Mouse (Mus musculus): ENCODE measurements around the gene Sh3glb1. TPM values are rescaled to one million over a fixed set of nuclear protein-coding genes. Genes with fewer than 3 reads are reported as not detected.

Gene Sh3glb1
- polyA plus RNA-seq, 1 experiment from 2014 or later: 119 TPM

DNA sequence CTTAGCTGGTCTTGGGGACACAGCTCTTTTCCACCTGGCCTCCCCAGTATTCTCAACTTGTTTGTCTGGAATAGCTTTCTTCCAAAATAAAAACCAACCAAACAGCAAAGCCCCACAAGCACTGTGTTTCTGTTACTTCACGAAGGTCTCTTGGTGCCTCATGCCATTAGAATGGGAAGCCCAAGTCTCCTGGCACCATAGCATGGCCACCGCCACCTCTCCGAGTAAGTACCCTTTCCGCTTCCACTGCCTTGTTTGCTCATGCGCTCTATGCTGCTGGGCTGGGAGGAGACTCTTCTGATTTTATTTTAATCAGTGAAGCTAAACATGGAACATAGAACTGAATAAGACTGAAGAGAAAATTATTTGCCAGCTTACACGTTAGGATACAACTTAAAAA lies 2.3 kb downstream of the Sh3glb1 start:
- H3K27me3 ChIP-seq (ENCODE audit: control insufficient read depth, insufficient read depth, low read depth, low read length): no peaks in the 10 kb centered on the region
- H3K9ac ChIP-seq (ENCODE audit: low read length): no peak overlapping the region
- no peaks in the 10 kb centered on the region for H3K36me3 ChIP-seq (ENCODE audit: control insufficient read depth, insufficient read depth, low read length)
- WGBS: 83% methylated on average over 6 of the region's 6 CpGs
- H3K9me3 ChIP-seq (ENCODE audit: control insufficient read depth, low read length): no peaks in the 10 kb centered on the region
- H3K4me1 ChIP-seq (replicated peaks; ENCODE audit: control insufficient read depth, insufficient read depth, low read length): peaks cover 26% of the 10 kb centered on the region
- no peak overlapping the region for H3K4me3 ChIP-seq (ENCODE audit: low read length)
- ATAC-seq (ENCODE audit: low read depth): no peak
- H3K4me2 ChIP-seq (ENCODE audit: low read depth, low read length): peak overlapping the region; percentile 33
- no peak overlapping the region for H3K27ac ChIP-seq (ENCODE audit: low read length)

DNA sequence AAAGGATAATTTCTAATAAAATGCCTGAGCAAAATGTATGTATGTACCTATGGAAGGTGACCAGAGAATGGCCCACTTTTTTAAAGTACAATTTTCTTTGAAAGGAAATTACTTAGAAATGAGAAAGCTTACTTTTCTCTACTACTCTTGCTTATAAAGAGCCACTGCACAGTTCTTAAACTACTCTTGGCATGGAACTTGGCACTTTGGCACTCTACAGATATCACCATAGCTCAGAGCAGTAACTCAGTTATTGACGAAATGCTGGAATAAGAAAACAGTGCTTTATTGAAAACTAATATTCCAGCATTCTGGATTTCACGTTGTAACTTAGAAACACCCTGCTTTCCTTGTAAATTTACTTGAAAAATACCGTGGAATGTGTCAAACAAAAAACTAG lies 3.0 kb downstream of the Sh3glb1 start:
- H3K4me3 ChIP-seq (ENCODE audit: low read length): no peak overlapping the region
- no peak overlapping the region for H3K9ac ChIP-seq (ENCODE audit: low read length)
- ATAC-seq (ENCODE audit: low read depth): no peak
- no peaks in the 10 kb centered on the region for H3K9me3 ChIP-seq (ENCODE audit: control insufficient read depth, low read length)
- H3K27ac ChIP-seq (ENCODE audit: low read length): no peak overlapping the region
- no peaks in the 10 kb centered on the region for H3K27me3 ChIP-seq (ENCODE audit: control insufficient read depth, insufficient read depth, low read depth, low read length)
- H3K36me3 ChIP-seq (ENCODE audit: control insufficient read depth, insufficient read depth, low read length): 0 out of 2 replicates have a peak, but pooled peaks cover 2% of the 10 kb centered on the region
- peaks cover 26% of the 10 kb centered on the region for H3K4me1 ChIP-seq (replicated peaks; ENCODE audit: control insufficient read depth, insufficient read depth, low read length)
- H3K4me2 ChIP-seq (ENCODE audit: low read depth, low read length): no peak overlapping the region
- whole genome bisulfite sequencing: 72% methylated on average over 3 of the region's 3 CpGs

DNA sequence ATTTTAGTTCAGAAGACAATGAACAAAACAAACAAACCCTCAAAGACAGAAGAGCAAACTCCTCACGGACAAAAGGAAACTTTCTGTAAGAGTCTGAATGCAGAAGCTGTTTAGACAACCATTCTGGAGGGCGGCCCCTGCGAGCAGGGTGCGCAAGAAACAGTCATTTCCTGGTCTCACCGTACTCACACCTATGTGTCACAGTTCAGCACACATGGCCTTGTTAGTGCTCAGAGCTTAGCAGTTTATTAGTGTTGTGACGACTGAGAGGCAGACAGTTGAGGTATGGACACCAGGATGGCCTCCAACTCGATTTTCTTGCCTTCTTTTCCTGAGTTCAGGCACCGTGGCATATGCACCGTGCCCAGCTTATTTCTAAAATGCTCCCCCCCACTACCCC lies 4.2 kb downstream of the Sh3glb1 start:
- 41% methylated on average over 9 of the region's 9 CpGs for WGBS
- Histone ChIP-seq H3K36me3 (ENCODE audit: control insufficient read depth, insufficient read depth, low read length) (peaks cover 10% of the 10 kb centered on the region), H3K4me1 (replicated peaks; ENCODE audit: control insufficient read depth, insufficient read depth, low read length) (peaks cover 26% of the 10 kb centered on the region), H3K4me2 (ENCODE audit: low read depth, low read length) (no peak overlapping the region), H3K9me3 (ENCODE audit: control insufficient read depth, low read length) (no peaks in the 10 kb centered on the region), H3K4me3 (ENCODE audit: low read length) (no peak overlapping the region), H3K27me3 (ENCODE audit: control insufficient read depth, insufficient read depth, low read depth, low read length) (no peaks in the 10 kb centered on the region), H3K9ac (ENCODE audit: low read length) (no peak overlapping the region), H3K27ac (ENCODE audit: low read length) (no peak overlapping the region)
- ATAC-seq (ENCODE audit: low read depth): no peak

DNA sequence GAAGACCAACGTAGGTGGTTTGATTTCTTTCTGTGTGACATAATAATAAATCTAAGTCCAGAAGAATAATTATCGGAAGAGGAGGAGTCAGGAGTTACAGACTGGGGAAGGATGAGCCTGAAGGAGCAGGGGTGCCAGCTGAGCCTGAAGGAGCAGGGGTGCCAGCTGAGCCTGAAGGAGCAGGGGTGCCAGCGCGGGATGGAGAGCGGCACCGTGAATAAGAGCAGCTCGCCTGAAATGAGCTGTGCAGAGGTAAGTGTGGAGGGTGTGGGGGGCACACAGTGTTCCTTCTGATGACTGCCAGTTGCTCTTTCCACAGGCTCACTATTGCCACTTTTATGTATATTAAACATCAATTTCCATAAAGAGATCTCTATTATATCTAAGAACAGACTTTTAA lies 5.1 kb downstream of the Sh3glb1 start:
- Histone ChIP-seq H3K4me3 (ENCODE audit: low read length) (no peak overlapping the region), H3K27ac (ENCODE audit: low read length) (no peak overlapping the region)
- ATAC-seq (ENCODE audit: low read depth): no peak

DNA sequence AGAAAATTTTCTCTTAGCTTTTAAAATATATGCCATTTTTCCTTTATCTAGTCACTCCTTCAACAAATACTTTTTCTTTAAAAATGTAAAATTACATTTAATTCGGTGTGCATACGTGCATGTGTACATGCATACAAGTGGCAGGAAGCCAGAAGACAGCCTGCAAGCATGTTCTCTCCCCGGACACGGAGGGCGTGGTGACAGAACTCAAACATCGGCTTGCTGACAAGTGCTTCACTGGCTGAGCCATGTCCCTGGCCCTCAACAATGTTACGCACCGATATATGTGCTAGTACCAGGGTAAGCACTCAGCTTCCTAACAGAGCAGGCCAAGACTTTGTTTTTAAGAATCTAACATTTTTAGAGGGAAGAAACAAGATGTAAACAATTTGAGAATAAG lies 5.5 kb downstream of the Sh3glb1 start:
- Histone ChIP-seq H3K27me3 (ENCODE audit: control insufficient read depth, insufficient read depth, low read depth, low read length) (no peaks in the 10 kb centered on the region), H3K9me3 (ENCODE audit: control insufficient read depth, low read length) (no peaks in the 10 kb centered on the region), H3K4me1 (replicated peaks; ENCODE audit: control insufficient read depth, insufficient read depth, low read length) (peaks cover 23% of the 10 kb centered on the region), H3K4me3 (ENCODE audit: low read length) (no peak overlapping the region), H3K4me2 (ENCODE audit: low read depth, low read length) (no peak overlapping the region), H3K9ac (ENCODE audit: low read length) (no peak overlapping the region), H3K27ac (ENCODE audit: low read length) (no peak overlapping the region), H3K36me3 (ENCODE audit: control insufficient read depth, insufficient read depth, low read length) (peaks cover 10% of the 10 kb centered on the region)
- WGBS: 39% methylated on average over 8 of the region's 8 CpGs
- ATAC-seq (ENCODE audit: low read depth): no peak

More for the DNA sequence above, 5.1 kb downstream of the Sh3glb1 start:
- Histone ChIP-seq H3K36me3 (ENCODE audit: control insufficient read depth, insufficient read depth, low read length) (peaks cover 10% of the 10 kb centered on the region), H3K4me1 (replicated peaks; ENCODE audit: control insufficient read depth, insufficient read depth, low read length) (peaks cover 23% of the 10 kb centered on the region), H3K4me2 (ENCODE audit: low read depth, low read length) (no peak overlapping the region), H3K9ac (ENCODE audit: low read length) (no peak overlapping the region), H3K9me3 (ENCODE audit: control insufficient read depth, low read length) (no peaks in the 10 kb centered on the region), H3K27me3 (ENCODE audit: control insufficient read depth, insufficient read depth, low read depth, low read length) (no peaks in the 10 kb centered on the region)
- WGBS: 62% methylated on average over 7 of the region's 7 CpGs

DNA sequence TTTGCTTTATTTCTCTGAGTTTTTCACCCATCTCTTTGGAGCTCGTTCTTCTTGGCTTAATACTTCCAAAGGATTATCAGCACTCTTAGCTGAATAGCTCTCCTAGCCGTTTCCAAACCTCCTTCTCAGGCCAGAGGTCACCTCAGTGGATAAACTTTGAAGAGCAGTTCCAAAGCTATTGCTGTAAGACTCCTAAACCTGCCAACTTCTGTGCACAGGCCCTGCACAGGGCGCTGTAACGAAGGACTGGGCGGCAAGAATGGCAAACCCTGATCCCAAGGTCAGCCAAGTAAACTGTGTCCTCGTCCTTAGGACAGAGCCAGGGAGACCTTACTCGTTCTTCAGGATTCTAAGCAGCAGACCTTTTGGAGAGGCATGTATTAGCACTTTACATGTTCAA lies 6.0 kb downstream of the Sh3glb1 start:
- Histone ChIP-seq H3K27ac (ENCODE audit: low read length) (no peak overlapping the region), H3K4me2 (ENCODE audit: low read depth, low read length) (no peak overlapping the region), H3K9ac (ENCODE audit: low read length) (no peak overlapping the region), H3K4me1 (replicated peaks; ENCODE audit: control insufficient read depth, insufficient read depth, low read length) (peaks cover 23% of the 10 kb centered on the region), H3K9me3 (ENCODE audit: control insufficient read depth, low read length) (no peaks in the 10 kb centered on the region), H3K36me3 (ENCODE audit: control insufficient read depth, insufficient read depth, low read length) (peaks cover 11% of the 10 kb centered on the region), H3K27me3 (ENCODE audit: control insufficient read depth, insufficient read depth, low read depth, low read length) (no peaks in the 10 kb centered on the region), H3K4me3 (ENCODE audit: low read length) (no peak overlapping the region)
- 41% methylated on average over 7 of the region's 7 CpGs for WGBS
- ATAC-seq (ENCODE audit: low read depth): no peak

DNA sequence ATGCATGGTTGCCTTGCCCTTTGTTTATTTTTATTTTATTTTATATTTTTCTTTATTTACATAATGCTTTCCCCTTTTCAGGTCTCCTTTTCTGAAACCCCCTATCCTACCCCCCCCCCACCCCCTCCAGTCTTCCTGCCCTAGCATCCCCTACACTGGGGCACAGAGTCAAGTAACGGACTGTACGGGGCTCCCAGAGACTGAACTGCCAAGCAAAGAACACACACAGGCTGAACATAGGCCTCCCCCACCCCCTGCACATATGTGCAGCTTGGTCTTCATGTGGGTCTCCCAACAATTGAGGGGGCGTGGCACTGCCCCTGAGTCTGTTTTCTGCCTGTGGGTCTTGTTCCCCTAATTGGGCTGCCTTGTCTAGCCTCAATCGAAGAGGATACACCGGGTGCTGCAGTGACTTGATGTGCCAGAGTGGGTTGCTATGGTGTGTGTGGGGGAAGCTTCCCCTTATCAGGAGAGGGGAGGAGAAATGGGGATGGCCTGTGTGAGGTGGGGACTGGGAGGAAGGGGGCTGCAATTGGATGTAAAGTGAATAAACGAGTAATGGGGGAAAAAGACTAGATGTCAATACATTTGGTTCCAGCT lies 8.4 kb downstream of the Sh3glb1 start:
- no peak overlapping the region for H3K4me2 ChIP-seq (ENCODE audit: low read depth, low read length)
- peaks cover 14% of the 10 kb centered on the region for H3K36me3 ChIP-seq (ENCODE audit: control insufficient read depth, insufficient read depth, low read length)
- no peak overlapping the region for H3K4me3 ChIP-seq (ENCODE audit: low read length)
- ATAC-seq (ENCODE audit: low read depth): no peak
- H3K4me1 ChIP-seq (replicated peaks; ENCODE audit: control insufficient read depth, insufficient read depth, low read length): peaks cover 12% of the 10 kb centered on the region
- no peaks in the 10 kb centered on the region for H3K9me3 ChIP-seq (ENCODE audit: control insufficient read depth, low read length)
- no peak overlapping the region for H3K27ac ChIP-seq (ENCODE audit: low read length)
- no peaks in the 10 kb centered on the region for H3K27me3 ChIP-seq (ENCODE audit: control insufficient read depth, insufficient read depth, low read depth, low read length)
- WGBS: 82% methylated on average over 6 of the region's 6 CpGs
- H3K9ac ChIP-seq (ENCODE audit: low read length): no peak overlapping the region

DNA sequence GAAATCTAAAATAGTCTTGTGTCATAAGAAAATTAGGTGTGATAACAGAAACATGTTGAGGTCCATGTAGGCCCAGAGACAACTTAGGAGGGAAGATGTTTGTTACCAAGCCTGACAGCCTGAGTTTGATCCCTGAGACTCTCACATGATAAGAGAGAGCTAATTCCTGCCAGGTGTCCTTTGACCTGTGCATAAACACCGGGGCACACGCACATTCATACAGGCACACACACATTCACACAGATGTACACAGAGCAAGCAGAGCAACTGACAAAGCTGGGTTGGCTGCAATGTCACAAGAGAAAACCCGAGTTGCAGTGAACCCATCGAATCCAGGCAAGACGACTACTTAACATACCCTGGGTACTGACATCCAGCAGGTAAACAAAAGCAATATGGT lies 11.5 kb downstream of the Sh3glb1 start:
- no peak overlapping the region for H3K9ac ChIP-seq (ENCODE audit: low read length)
- H3K4me1 ChIP-seq (replicated peaks; ENCODE audit: control insufficient read depth, insufficient read depth, low read length): no peaks in the 10 kb centered on the region
- no peaks in the 10 kb centered on the region for H3K9me3 ChIP-seq (ENCODE audit: control insufficient read depth, low read length)
- H3K27ac ChIP-seq (ENCODE audit: low read length): no peak overlapping the region
- H3K4me3 ChIP-seq (ENCODE audit: low read length): no peak overlapping the region
- WGBS: 72% methylated on average over 5 of the region's 5 CpGs
- no peak overlapping the region for H3K4me2 ChIP-seq (ENCODE audit: low read depth, low read length)
- peaks cover 19% of the 10 kb centered on the region for H3K36me3 ChIP-seq (ENCODE audit: control insufficient read depth, insufficient read depth, low read length)
- no peaks in the 10 kb centered on the region for H3K27me3 ChIP-seq (ENCODE audit: control insufficient read depth, insufficient read depth, low read depth, low read length)
- no peak for ATAC-seq (ENCODE audit: low read depth)

DNA sequence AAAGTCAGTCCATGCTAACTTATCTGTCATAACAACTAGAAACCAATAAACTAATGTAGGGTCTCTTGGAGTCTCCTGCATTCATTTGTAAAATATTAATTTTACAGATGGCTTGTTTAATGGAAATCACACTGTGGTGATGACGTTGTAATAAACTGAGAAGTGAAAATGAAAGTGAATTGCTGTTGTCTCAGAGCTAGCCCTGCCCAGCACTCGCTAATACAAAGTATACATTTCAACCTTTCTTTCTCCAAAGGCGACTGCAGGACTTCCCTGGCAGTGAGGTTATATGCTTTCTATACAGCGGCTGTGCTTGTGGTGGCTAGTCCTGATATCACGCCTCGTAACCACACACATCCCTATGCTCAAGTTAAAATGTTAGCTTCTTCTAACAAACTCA lies 16.2 kb downstream of the Sh3glb1 start:
- no peak overlapping the region for H3K4me3 ChIP-seq (ENCODE audit: low read length)
- peaks cover 19% of the 10 kb centered on the region for H3K36me3 ChIP-seq (ENCODE audit: control insufficient read depth, insufficient read depth, low read length)
- ATAC-seq (ENCODE audit: low read depth): no peak
- H3K9ac ChIP-seq (ENCODE audit: low read length): no peak overlapping the region
- H3K27me3 ChIP-seq (ENCODE audit: control insufficient read depth, insufficient read depth, low read depth, low read length): no peaks in the 10 kb centered on the region
- no peaks in the 10 kb centered on the region for H3K9me3 ChIP-seq (ENCODE audit: control insufficient read depth, low read length)
- H3K4me1 ChIP-seq (replicated peaks; ENCODE audit: control insufficient read depth, insufficient read depth, low read length): no peaks in the 10 kb centered on the region
- H3K27ac ChIP-seq (ENCODE audit: low read length): no peak overlapping the region
- 82% methylated on average over 6 of the region's 6 CpGs for WGBS
- H3K4me2 ChIP-seq (ENCODE audit: low read depth, low read length): no peak overlapping the region

Data from lung, embryonic 16.5 days (tissue).